Mouse (Mus musculus) kidney, postnatal 10 days (tissue): Measurements from ENCODE around the gene Snrpg.

ENCODE experiments used
- DNase-seq: peaks from one replicate; pipeline ENCODE4 v3.0.0; 2021; ENCODE audit warnings: mixed read lengths

Gene Snrpg

DNA sequence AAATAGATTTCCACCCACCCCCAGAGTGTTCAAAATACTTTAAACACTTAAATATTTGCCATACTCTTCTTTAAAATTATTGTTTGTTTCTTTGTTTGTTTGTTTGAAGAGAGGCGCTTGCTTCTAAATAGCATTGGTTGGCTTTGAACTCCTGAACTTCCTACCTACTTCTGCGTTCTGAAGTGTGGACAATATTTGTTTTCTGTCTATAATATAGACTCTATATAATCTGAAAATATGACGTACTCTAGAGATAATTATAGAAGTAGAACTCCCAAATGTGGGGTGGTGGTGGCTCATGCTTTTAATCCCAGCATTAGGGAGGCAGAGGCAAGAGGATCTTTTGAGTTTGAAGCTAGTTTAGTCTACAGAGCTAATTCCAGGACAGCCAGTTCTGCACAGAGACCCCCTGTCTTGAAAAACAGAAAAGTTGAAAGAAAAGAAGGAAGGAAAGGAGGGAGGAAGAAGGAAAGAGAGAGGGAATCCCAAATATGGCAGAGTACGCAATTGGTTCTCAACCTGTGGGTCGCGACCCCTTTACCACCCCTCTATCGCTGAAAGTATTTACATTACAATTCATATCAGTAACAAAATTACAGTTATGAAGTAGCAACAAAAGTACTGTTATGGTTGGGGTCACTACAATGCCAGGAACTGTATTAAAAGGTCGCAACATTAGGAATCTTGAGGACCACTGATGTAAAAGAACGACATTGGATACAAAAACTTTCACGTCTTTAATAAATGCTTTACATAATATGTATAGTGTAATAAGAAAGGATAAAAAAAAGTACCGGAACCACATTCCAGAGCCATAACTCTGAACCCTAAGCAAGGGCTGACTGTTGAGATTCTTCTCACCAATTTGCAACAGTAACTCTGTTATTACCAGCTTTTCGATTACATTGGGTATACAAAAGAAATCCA is 31.8 kb downstream of the Snrpg start:
- DNase-seq: no peak

GRCm38 (mm10) chr6:86403728-86404099 is 32.6 kb downstream of the Snrpg start:
- DNase-seq: peak; percentile 91

GRCm38 (mm10) chr6:86404100-86404861 is 33.2 kb downstream of the Snrpg start, which contains the start of gene Tia1:
Gene Tia1, plus strand, starts transcription at chr6:86404219.
- DNase-seq: peak; percentile 98

DNA sequence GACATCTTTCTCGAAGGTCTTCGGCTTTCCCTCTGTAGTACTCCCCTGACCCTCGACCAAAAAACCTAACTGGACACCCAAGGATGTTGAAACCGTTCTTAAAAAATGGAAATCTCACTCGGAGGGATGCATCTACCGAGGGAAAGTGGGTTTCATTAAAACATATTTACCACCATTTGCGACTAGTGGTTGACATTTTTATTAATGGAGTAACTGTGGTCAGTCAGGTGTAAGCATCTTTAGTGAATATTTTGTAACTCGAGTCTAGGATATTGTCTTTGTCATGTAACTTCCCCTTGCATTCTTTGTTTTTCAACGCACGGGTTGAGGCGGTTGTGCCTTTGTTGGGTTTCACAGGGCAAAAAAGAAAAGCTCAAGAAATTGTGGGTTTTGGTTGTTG is 33.9 kb downstream of the Snrpg start:
- DNase-seq: no peak

- DNase-seq: no peak
Observed at GRCm38 (mm10) chr6:86406306-86406705, 35.2 kb downstream of the Snrpg start.

DNA sequence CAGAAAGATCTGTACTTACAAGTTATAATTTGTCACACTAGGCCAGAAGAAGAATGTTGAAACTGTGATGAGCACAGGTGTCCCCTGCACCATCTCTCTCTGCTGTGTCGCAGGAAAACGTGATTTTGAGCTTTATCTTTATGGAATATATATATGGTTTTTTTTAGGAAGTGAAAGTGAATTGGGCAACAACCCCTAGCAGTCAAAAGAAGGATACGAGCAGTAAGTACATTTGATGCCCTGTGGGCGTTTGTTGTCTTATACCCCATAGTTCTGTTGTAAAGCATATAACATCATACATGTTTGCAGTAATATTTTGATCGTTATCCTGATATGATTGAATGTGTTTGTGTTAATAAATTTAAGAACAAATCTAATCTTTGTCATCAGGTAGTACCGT is 47.6 kb downstream of the Snrpg start:
- no peak for DNase-seq

DNA sequence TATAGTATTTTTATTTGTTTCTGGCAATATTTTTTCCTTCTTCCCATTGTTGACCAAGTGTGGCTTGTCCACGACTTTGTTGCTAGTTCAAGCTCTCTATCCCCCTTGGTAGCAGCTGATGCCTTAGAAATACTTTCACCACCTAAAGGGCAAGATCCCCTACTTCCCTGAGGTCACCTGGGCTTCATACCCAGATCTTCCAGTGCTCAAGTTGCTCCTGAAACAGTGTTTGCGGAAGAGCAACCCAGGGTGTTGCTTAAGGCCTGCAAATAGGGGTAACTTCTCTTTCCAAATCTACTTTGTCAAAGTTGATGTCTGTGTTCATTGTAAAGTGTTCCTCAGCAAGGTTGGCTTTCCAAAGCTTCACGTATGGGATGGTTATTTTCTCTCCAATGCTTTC is 48.1 kb downstream of the Snrpg start:
- no peak for DNase-seq

- no peak for DNase-seq
Observed at GRCm38 (mm10) chr6:86420491-86420890, 49.4 kb downstream of the Snrpg start.

GRCm38 (mm10) chr6:86426358-86426757 is 55.3 kb downstream of the Snrpg start, which contains the start of gene Gm44790:
Gene Gm44790, plus strand, starts transcription at chr6:86426658.
- no peak for DNase-seq
